Mouse (Mus musculus) thymus, postnatal 25 days (tissue): ENCODE measurements around the gene Clpp.

Experiments used
- DNase-seq: peaks from one replicate; pipeline ENCODE4 v3.0.0; 2022

Clpp gene

GRCm38 (mm10) chr17:57032854-57033253, 42.7 kb downstream of the Clpp start:
- no peak for DNase-seq

- DNase-seq: no peak
Measured at GRCm38 (mm10) chr17:57038978-57039377, 48.9 kb downstream of the Clpp start.

DNA sequence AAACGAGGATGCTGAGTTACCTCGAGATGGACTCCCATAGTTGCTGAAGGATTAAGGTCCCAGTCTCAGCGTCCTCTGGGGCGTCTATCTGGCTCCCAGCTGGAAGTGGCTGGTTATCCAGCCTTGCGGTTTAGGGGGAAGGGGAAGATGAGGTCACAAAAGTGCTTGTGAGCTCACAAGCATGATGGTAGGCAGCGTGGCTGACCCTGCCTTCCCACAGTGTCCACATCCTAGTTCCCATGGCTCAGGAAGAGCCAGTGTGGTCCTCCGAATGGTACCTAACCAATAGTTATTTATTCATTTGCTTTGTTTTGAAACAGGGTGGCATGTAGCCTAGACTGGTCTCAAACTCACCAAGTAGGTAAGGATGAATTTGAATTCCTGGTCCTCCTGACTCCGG, 51.4 kb downstream of the Clpp start, which contains the start of gene Slc25a41:
Slc25a41 (minus strand) TSS at position 101 of the 400 bp plus-strand sequence.
- no peak for DNase-seq
